Mouse (Mus musculus) intestine, embryonic 16.5 days (tissue): ENCODE measurements around the gene 4930452B06Rik. TPM values are rescaled to one million over a fixed set of nuclear protein-coding genes. Genes with fewer than 3 reads are reported as not detected.

Experiments
- ATAC-seq: fragments of 200-750 bp; cut with Nextera tagmentation; 2 replicates; pipeline ENCODE4 v1.8.0; 2017; ENCODE audit warnings: moderate TSS enrichment, moderate library complexity
- H3K27ac ChIP-seq: fragments of 300-500 bp; sonication (generic); 2 replicates; pipeline ENCODE4 v1.5.1; 2014; ENCODE audit warnings: mild to moderate bottlenecking, low read length
- H3K27me3 ChIP-seq: fragments of 300-500 bp; sonication (generic); replicated peaks from 2 replicates; pipeline ENCODE4 v1.6.1; 2014; ENCODE audit warnings: low read length, control low read depth, mixed read lengths; ENCODE audit not compliant: control insufficient read depth, insufficient read depth
- H3K36me3 ChIP-seq: fragments of 300-500 bp; sonication (generic); 2 replicates; pipeline ENCODE4 v1.6.1; 2014; ENCODE audit warnings: low read length, control low read depth; ENCODE audit not compliant: control insufficient read depth, insufficient read depth
- H3K4me1 ChIP-seq: fragments of 300-500 bp; sonication (generic); 2 replicates; pipeline ENCODE4 v1.6.1; 2014; ENCODE audit warnings: low read length, control low read depth, mixed read lengths; ENCODE audit not compliant: control insufficient read depth, insufficient read depth
- H3K4me2 ChIP-seq: fragments of 300-500 bp; sonication (generic); 2 replicates; pipeline ENCODE4 v1.6.1; 2014; ENCODE audit warnings: low read depth, low read length, control low read depth
- H3K4me3 ChIP-seq: fragments of 300-500 bp; sonication (generic); 2 replicates; pipeline ENCODE4 v1.5.1; 2014; ENCODE audit warnings: mild to moderate bottlenecking, low read length
- H3K9ac ChIP-seq: fragments of 300-500 bp; sonication (generic); 2 replicates; pipeline ENCODE4 v1.6.1; 2014; ENCODE audit warnings: low read depth, low read length
- H3K9me3 ChIP-seq: fragments of 300-500 bp; sonication (generic); 2 replicates; pipeline ENCODE4 v1.6.1; 2016; ENCODE audit warnings: low read length, control low read depth; ENCODE audit not compliant: control insufficient read depth
- WGBS: fragments of 180-500 bp; shearing (Covaris S2); extraction: QIAGEN DNeasy Blood & Tissue Kit; methylation state at CpG from one replicate; pipeline ENCODE4 v1.1.7; 2014; 5-methylcytosine and 5-hydroxymethylcytosine counted together
- polyA plus RNA-seq: library from polyadenylated mRNA; unstranded; fragments of >200 nt; fragmentation: Nextera tagmentation; extraction: Ambion mirVana; gene quantifications from 2 replicates; pipeline ENCODE4 v1.2.1, GENCODE M21; 2015

Gene 4930452B06Rik
- polyA plus RNA-seq, 1 experiment from 2014 or later: 4.9 TPM

GRCm38 (mm10) chr14:8447352-8447751 lies 218.7 kb downstream of the 4930452B06Rik start:
- H3K4me1 ChIP-seq: no peaks in the 10 kb centered on the region
- no peak overlapping the region for H3K27ac ChIP-seq
- ATAC-seq: no peak
- H3K4me3 ChIP-seq: no peak overlapping the region
- WGBS: 91% methylated on average over 1 of the region's 1 CpGs
- no peaks in the 10 kb centered on the region for H3K27me3 ChIP-seq
- H3K9ac ChIP-seq: no peak overlapping the region
- no peaks in the 10 kb centered on the region for H3K36me3 ChIP-seq
- no peak overlapping the region for H3K4me2 ChIP-seq
- no peaks in the 10 kb centered on the region for H3K9me3 ChIP-seq

GRCm38 (mm10) chr14:8444363-8444762 lies 221.7 kb downstream of the 4930452B06Rik start:
- Histone ChIP-seq H3K9me3 (no peaks in the 10 kb centered on the region), H3K27me3 (no peaks in the 10 kb centered on the region), H3K4me3 (no peak overlapping the region), H3K9ac (no peak overlapping the region), H3K27ac (no peak overlapping the region), H3K4me2 (no peak overlapping the region), H3K36me3 (no peaks in the 10 kb centered on the region), H3K4me1 (no peaks in the 10 kb centered on the region)
- 89% methylated on average over 2 of the region's 2 CpGs for WGBS
- ATAC-seq: no peak

DNA sequence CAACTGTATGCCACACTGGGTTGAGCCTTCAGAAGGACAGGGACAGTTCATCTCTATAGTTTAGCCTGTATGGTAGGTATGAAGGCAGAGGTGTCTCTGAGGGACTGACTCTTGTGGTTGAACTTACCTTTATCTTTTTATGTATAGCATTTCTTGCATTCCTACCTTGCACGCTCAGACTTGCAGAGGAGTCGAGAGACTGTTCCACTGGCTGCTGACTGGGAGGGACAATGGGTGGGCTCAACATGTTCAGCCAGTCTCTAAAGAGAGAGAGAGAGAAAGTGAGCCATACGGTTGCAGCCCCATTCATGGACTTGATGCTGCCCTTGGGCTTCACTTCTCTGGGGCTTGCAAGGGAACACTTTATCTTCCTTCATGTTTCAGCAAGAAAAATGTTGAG lies 223.3 kb downstream of the 4930452B06Rik start:
- ATAC-seq: no peak
- Histone ChIP-seq H3K4me3 (no peak overlapping the region), H3K27me3 (no peaks in the 10 kb centered on the region), H3K27ac (no peak overlapping the region), H3K36me3 (no peaks in the 10 kb centered on the region), H3K9ac (no peak overlapping the region), H3K4me2 (no peak overlapping the region), H3K4me1 (no peaks in the 10 kb centered on the region), H3K9me3 (no peaks in the 10 kb centered on the region)
- WGBS: 85% methylated on average over 3 of the region's 3 CpGs

- no peak for ATAC-seq
- Histone ChIP-seq H3K36me3 (no peaks in the 10 kb centered on the region), H3K4me1 (no peaks in the 10 kb centered on the region), H3K4me3 (no peak overlapping the region), H3K4me2 (no peak overlapping the region), H3K27me3 (no peaks in the 10 kb centered on the region), H3K27ac (no peak overlapping the region), H3K9me3 (no peaks in the 10 kb centered on the region), H3K9ac (no peak overlapping the region)
- 72% methylated on average over 3 of the region's 3 CpGs for WGBS
Measured at GRCm38 (mm10) chr14:8441623-8442022, 224.4 kb downstream of the 4930452B06Rik start.

DNA sequence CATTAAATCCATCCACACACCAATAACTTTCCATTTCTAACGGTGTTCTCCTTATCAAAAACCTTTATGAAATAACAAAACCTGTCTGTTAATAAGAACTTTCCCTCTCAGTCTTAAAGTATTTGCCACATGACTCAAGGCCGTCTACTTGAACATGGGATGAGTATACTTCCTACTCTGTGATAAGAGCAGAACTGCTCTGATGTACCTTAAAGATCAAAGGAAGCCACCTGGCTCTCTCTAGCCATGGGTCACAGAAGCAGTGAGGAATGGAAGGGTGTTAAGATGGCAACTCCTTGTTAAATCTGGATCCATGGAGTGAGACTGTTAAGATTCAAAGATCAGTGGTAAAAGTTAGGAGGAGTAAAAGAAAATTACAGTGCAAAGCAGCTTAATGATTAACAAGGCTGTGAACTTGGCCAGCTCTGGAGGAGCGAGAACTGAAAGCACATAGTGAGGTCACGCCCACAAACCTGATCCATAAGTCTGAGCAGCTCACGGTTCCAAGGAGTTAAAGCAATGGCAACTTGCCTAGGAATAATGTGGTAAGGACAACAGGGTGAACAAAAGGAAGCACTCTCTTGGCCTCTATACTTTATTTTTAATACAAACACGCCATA lies 235.3 kb downstream of the 4930452B06Rik start:
- Histone ChIP-seq H3K4me3 (no peak overlapping the region), H3K9ac (no peak overlapping the region), H3K27ac (no peak overlapping the region), H3K27me3 (no peaks in the 10 kb centered on the region), H3K9me3 (no peaks in the 10 kb centered on the region), H3K4me1 (no peaks in the 10 kb centered on the region; the same call in 1 of the 2 replicates), H3K36me3 (no peaks in the 10 kb centered on the region), H3K4me2 (no peak overlapping the region; the same call in 1 of the 2 replicates)
- 56% methylated on average over 6 of the region's 6 CpGs for WGBS
- ATAC-seq: peak; percentile 98

GRCm38 (mm10) chr14:8429767-8430166 lies 236.3 kb downstream of the 4930452B06Rik start:
- Histone ChIP-seq H3K36me3 (no peaks in the 10 kb centered on the region), H3K9me3 (no peaks in the 10 kb centered on the region), H3K9ac (no peak overlapping the region), H3K4me2 (no peak overlapping the region), H3K27ac (no peak overlapping the region), H3K27me3 (no peaks in the 10 kb centered on the region), H3K4me1 (no peaks in the 10 kb centered on the region; the same call in 1 of the 2 replicates), H3K4me3 (no peak overlapping the region)
- 82% methylated on average over 2 of the region's 2 CpGs for WGBS
- no peak for ATAC-seq

- Histone ChIP-seq H3K4me2 (no peak overlapping the region), H3K27ac (no peak overlapping the region), H3K4me1 (no peaks in the 10 kb centered on the region), H3K9me3 (no peaks in the 10 kb centered on the region), H3K36me3 (no peaks in the 10 kb centered on the region), H3K9ac (no peak overlapping the region), H3K27me3 (no peaks in the 10 kb centered on the region), H3K4me3 (no peak overlapping the region)
- 84% methylated on average over 3 of the region's 3 CpGs for WGBS
- no peak for ATAC-seq
Measured at GRCm38 (mm10) chr14:8422833-8423232, 243.2 kb downstream of the 4930452B06Rik start.

DNA sequence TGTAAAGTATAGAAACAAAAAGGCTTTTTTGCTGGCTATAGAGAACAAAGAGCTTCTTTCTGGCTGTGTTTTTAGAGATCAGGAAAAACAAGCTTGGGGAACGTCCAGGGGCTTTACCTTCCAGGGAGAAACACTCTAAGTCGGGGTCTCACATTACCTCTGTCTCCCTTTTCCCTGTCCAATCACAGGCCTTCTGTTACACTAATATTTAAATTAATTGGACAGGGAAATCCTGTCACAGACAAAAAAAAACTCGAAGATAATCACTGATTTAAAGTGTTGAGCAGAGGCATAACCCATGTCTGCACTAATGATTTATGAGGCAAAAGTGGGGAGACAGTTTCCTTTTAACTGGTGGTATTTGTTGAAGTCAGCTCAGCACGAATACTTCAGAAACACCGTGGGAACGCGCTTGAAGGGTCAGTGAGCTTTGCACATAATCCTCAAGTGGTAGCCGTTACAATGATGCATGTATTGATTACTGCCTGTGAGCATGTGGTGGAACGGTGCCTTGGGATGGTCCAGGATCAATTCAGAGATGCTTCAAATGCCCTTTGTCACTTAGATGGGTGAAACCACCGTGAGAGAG lies 244.7 kb downstream of the 4930452B06Rik start:
- H3K9ac ChIP-seq: no peak overlapping the region
- no peaks in the 10 kb centered on the region for H3K36me3 ChIP-seq
- no peak for ATAC-seq
- no peak overlapping the region for H3K4me3 ChIP-seq
- 15% methylated on average over 10 of the region's 10 CpGs for WGBS
- no peak overlapping the region for H3K4me2 ChIP-seq
- no peaks in the 10 kb centered on the region for H3K4me1 ChIP-seq
- no peaks in the 10 kb centered on the region for H3K9me3 ChIP-seq
- H3K27ac ChIP-seq: no peak overlapping the region
- H3K27me3 ChIP-seq: no peaks in the 10 kb centered on the region

DNA sequence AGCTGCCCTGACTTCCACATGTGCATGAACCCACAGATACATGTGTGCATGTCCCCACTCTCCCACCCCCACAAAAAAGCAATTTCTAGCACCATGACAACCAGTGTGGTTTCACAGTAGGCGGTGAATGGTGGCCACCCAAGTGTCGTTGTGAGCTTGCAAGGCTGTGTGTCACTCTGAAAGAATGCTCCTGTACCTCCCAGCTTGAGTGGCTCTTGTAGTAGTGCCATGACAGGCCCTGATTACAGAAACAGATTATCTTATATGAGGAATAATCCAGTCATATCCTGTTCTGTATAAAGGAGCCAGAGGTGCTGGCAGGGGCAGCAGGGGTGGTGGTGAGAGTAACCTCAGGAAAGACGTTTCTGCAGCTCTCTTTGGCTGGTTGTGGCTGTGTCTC lies 247.4 kb downstream of the 4930452B06Rik start:
- Histone ChIP-seq H3K27me3 (no peaks in the 10 kb centered on the region), H3K4me1 (no peaks in the 10 kb centered on the region), H3K36me3 (no peaks in the 10 kb centered on the region), H3K9ac (no peak overlapping the region), H3K9me3 (no peaks in the 10 kb centered on the region), H3K27ac (no peak overlapping the region), H3K4me3 (no peak overlapping the region), H3K4me2 (no peak overlapping the region)
- 65% methylated on average over 3 of the region's 3 CpGs for WGBS
- no peak for ATAC-seq

- ATAC-seq: no peak
- Histone ChIP-seq H3K9me3 (no peaks in the 10 kb centered on the region), H3K36me3 (no peaks in the 10 kb centered on the region), H3K9ac (no peak overlapping the region), H3K4me1 (no peaks in the 10 kb centered on the region), H3K4me3 (no peak overlapping the region), H3K27ac (no peak overlapping the region), H3K4me2 (no peak overlapping the region), H3K27me3 (no peaks in the 10 kb centered on the region)
- 75% methylated on average over 6 of the region's 6 CpGs for WGBS
Measured at GRCm38 (mm10) chr14:8405946-8406345, 260.1 kb downstream of the 4930452B06Rik start.
